In the genomic region with DNA sequence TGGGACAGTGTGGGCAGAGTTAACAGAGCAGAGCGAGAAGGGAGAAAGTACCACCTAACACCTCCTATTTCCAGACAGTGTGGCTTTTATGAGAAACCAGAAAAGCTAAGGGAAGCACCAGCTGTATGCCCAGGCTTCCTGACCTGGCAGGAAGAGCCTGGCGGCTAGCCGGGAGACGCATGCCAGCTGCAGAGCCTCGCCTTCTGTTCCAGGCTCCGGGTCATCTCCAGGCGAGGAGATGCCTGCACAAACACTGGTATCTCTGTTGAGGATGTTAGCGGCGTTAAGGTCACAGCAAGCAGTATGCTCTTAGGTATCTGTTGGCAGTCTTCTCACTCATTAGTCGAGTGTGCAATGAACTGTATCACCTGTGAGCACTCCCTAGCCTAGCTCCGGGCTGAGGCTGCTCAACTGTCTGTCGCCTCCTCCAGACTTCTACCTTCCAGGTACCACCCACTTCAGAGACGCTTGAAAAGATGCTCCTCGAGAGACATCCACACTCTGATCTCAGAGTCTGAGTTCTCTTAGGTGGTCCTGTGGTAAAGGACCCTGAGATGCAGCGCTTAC, we compare ENCODE assay signal across 10 mouse cellular contexts. TPM values are rescaled to one million over a fixed set of nuclear protein-coding genes. Genes with fewer than 3 reads are reported as not detected.
DNase-seq lines count a peak whose midpoint lies in the region.
"Had no signal": no experiment of that assay in that cellular context is flagged by ENCODE, and none has a peak within 500 bp of the region (broad histone marks: within the 10 kb centered on the region; RNA-seq: fewer than 3 reads in every experiment).

No protein-coding gene starts in this region.

- peaks cover 4% of the 10 kb centered on the region for H3K4me1 ChIP-seq in forebrain, embryonic 10.5 days

- no peaks in the 10 kb centered on the region for H3K36me3 ChIP-seq in splenic B cell, adult 2 months (ENCODE audit: control insufficient read depth, insufficient read depth, low read length, poor library complexity, severe bottlenecking)
- no peaks in the 10 kb centered on the region for H3K36me3 ChIP-seq in forebrain, embryonic 10.5 days (replicated peaks)
- H3K36me3 ChIP-seq: midbrain, embryonic 10.5 days had no signal

- no peak overlapping the region for H3K27ac ChIP-seq in forebrain, embryonic 10.5 days
- H3K27ac ChIP-seq: midbrain, embryonic 10.5 days had no signal

- 81% methylated on average over 15 of the region's 15 CpGs for WGBS in forebrain, embryonic 10.5 days

- H3K4me3 ChIP-seq in forebrain, embryonic 10.5 days, result no peak overlapping the region
- H3K4me3 ChIP-seq: midbrain, embryonic 10.5 days had no signal

- no peaks in the 10 kb centered on the region for H3K27me3 ChIP-seq in splenic B cell, adult 2 months (ENCODE audit: control insufficient read depth, insufficient read depth, low read length, poor library complexity, severe bottlenecking)
- H3K27me3 ChIP-seq in forebrain, embryonic 10.5 days (ENCODE audit: poor library complexity, severe bottlenecking), result no peaks in the 10 kb centered on the region

- DNase-seq in ovary, postnatal 36 days (ENCODE audit: low spot score), result peak; percentile 59
- no peak for DNase-seq in ovary, postnatal 14 days (ENCODE audit: low spot score)
- peak; percentile 80 for DNase-seq in cerebellum, adult 9-10 months
- peak; percentile 19 for DNase-seq in kidney, adult 18-20 months
- peak; percentile 11 for DNase-seq in splenic B cell, adult 2 months (ENCODE audit: low read depth, low spot score)
- no peak for DNase-seq in frontal cortex, adult 2 months (ENCODE audit: extremely low spot score in 1 of 2, low spot score in 1 of 2)
- no peak for DNase-seq in forebrain, embryonic 10.5 days (ENCODE audit: extremely low spot score, low spot score)
- DNase-seq in frontal cortex, postnatal 25 days (ENCODE audit: low spot score in 2 of 2), result no peak
- DNase-seq: lung, embryonic 14.5 days had no signal

- H3K9me3 ChIP-seq in forebrain, embryonic 10.5 days, result no peaks in the 10 kb centered on the region
- H3K9me3 ChIP-seq: midbrain, embryonic 10.5 days had no signal

RNA-seq across cellular contexts. Expression of a gene that starts 27.7 kb away (rescaled TPM):
- 5.8 and 6.4 TPM in 2 replicates for polyA plus RNA-seq in frontal cortex, adult 2 months (2012; rRNA removed)
- 7.9 and 9.7 TPM in 2 replicates for polyA plus RNA-seq in forebrain, embryonic 10.5 days (2016; fragmentation: Nextera tagmentation; extraction: Ambion mirVana)

RNA-seq across cellular contexts. Expression of a gene that starts 30.8 kb away (rescaled TPM):
- polyA plus RNA-seq in frontal cortex, adult 2 months (2012; rRNA removed), result 47.8 and 53.3 TPM in 2 replicates
- polyA plus RNA-seq in forebrain, embryonic 10.5 days (2016; fragmentation: Nextera tagmentation; extraction: Ambion mirVana), result 24.7 and 25.3 TPM in 2 replicates

Comparison
In these comparisons a context has a peak if more than half of its experiments do, and no peak if none do; other contexts are left out.
1. DNase-seq: peak in ovary, postnatal 36 days (single experiment), cerebellum, adult 9-10 months (single experiment), kidney, adult 18-20 months (single experiment) and splenic B cell, adult 2 months (single experiment); none in ovary, postnatal 14 days (single experiment), frontal cortex, adult 2 months (0 of 2), forebrain, embryonic 10.5 days (single experiment) and frontal cortex, postnatal 25 days (0 of 2).